Mouse (Mus musculus): ENCODE data around the gene Cabp7. TPM values are rescaled to one million over a fixed set of nuclear protein-coding genes. Genes with fewer than 3 reads are reported as not detected.

Cabp7 gene
- polyA plus RNA-seq (2014; fragmentation: Nextera tagmentation; extraction: Ambion mirVana) = 0.17 and 0.18 TPM in 2 replicates

GRCm38 (mm10) chr11:4746733-4747132, at the start of gene Cabp7:
Gene Cabp7 (minus strand): TSS chr11:4746778.
- ATAC-seq (ENCODE audit: insufficient read depth) (no peak), DNase-seq (no peak)
- Histone ChIP-seq H3K27ac (ENCODE audit: low read depth) (no peak within 1 kb of the TSS), H3K9ac (peak within 1 kb of the TSS; percentile 6; the same call in 1 of the 2 replicates), H3K4me2 (peak within 1 kb of the TSS; percentile 84), H3K4me3 (ENCODE audit: low read depth, low read length) (peak within 1 kb of the TSS; percentile 46), H3K4me1 (ENCODE audit: insufficient read depth) (no peaks in the 10 kb centered on the region), H3K9me3 (ENCODE audit: low read depth, low read length) (no peaks in the 10 kb centered on the region), H3K27me3 (ENCODE audit: insufficient read depth, low read length) (peaks cover 66% of the 10 kb centered on the region), H3K36me3 (ENCODE audit: insufficient read depth) (no peaks in the 10 kb centered on the region)
- TF ChIP-seq CTCF (IDR thresholded peaks at IDR 0.05; ENCODE audit: low read depth) = no peak
- WGBS = under 1% methylated on average over 35 of the region's 73 CpGs

GRCm38 (mm10) chr11:4793006-4793405, 46.4 kb upstream of the Cabp7 start:
- TF ChIP-seq CTCF (IDR thresholded peaks at IDR 0.05; ENCODE audit: low read depth) = no peak
- ATAC-seq (ENCODE audit: insufficient read depth) (no peak), DNase-seq (no peak)
- Histone ChIP-seq H3K27ac (ENCODE audit: low read depth) (no peak overlapping the region), H3K4me3 (ENCODE audit: low read depth, low read length) (no peak overlapping the region), H3K36me3 (ENCODE audit: insufficient read depth) (peaks cover 47% of the 10 kb centered on the region), H3K9ac (no peak overlapping the region), H3K4me2 (no peak overlapping the region), H3K27me3 (ENCODE audit: insufficient read depth, low read length) (no peaks in the 10 kb centered on the region), H3K9me3 (ENCODE audit: low read depth, low read length) (no peaks in the 10 kb centered on the region), H3K4me1 (ENCODE audit: insufficient read depth) (no peaks in the 10 kb centered on the region)
- 48% methylated on average over 3 of the region's 3 CpGs for WGBS

DNA sequence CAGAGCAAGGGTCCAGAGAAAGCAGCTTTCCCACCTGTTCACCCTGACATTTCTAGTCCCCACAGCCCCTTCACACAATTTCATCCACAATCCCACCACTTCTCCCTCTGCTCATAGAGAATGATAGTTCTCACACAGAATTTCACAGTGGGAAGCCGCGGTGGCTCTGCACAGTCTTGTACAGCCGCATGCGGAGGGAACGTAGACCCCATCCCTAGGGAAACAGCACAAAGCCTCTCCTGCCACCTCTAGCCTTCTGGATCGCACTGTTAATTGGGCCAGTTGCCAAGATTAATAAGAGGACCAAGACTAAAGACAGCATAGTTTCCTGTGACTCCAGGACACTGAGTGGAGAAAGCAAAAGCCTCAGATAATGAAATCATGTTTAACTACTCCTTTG, 45.0 kb upstream of the Cabp7 start:
- no peak for TF ChIP-seq CTCF (IDR thresholded peaks at IDR 0.05; ENCODE audit: low read depth)
- no peak for ATAC-seq (ENCODE audit: insufficient read depth)
- no peak overlapping the region for H3K4me2 ChIP-seq
- H3K27ac ChIP-seq (ENCODE audit: low read depth) = no peak overlapping the region
- no peak for DNase-seq
- H3K9ac ChIP-seq = no peak overlapping the region
- H3K27me3 ChIP-seq (ENCODE audit: insufficient read depth, low read length) = no peaks in the 10 kb centered on the region
- H3K9me3 ChIP-seq (ENCODE audit: low read depth, low read length) = no peaks in the 10 kb centered on the region
- H3K36me3 ChIP-seq (ENCODE audit: insufficient read depth) = peaks cover 45% of the 10 kb centered on the region
- 82% methylated on average over 6 of the region's 6 CpGs for WGBS
- no peaks in the 10 kb centered on the region for H3K4me1 ChIP-seq (ENCODE audit: insufficient read depth)
- no peak overlapping the region for H3K4me3 ChIP-seq (ENCODE audit: low read depth, low read length)

DNA sequence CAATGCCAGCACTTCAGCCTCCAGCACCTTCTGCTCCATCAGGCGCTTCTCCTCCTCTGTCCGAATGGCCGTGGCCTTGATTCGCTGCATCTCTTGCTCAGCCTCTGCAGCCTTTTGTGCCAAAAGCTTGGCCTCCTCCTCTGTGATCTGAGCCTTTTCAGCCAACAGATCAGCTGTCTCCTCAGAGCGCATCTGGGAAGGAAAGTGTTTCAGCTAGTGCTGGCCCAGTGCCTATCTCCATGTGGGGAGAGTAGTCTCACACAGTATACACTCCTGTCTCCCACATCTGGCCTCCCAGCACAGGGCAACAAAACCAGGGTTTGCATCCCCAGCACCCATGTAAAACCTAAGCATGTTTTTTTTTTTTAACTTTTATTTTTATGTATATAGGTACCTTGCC, 43.1 kb upstream of the Cabp7 start:
- TF ChIP-seq CTCF (IDR thresholded peaks at IDR 0.05; ENCODE audit: low read depth) = no peak
- no peak overlapping the region for H3K9ac ChIP-seq
- H3K9me3 ChIP-seq (ENCODE audit: low read depth, low read length) = no peaks in the 10 kb centered on the region
- no peak overlapping the region for H3K27ac ChIP-seq (ENCODE audit: low read depth)
- no peak overlapping the region for H3K4me2 ChIP-seq
- DNase-seq = no peak
- no peaks in the 10 kb centered on the region for H3K4me1 ChIP-seq (ENCODE audit: insufficient read depth)
- no peak for ATAC-seq (ENCODE audit: insufficient read depth)
- no peaks in the 10 kb centered on the region for H3K27me3 ChIP-seq (ENCODE audit: insufficient read depth, low read length)
- WGBS = 87% methylated on average over 5 of the region's 5 CpGs
- peaks cover 51% of the 10 kb centered on the region for H3K36me3 ChIP-seq (ENCODE audit: insufficient read depth)
- no peak overlapping the region for H3K4me3 ChIP-seq (ENCODE audit: low read depth, low read length)

- DNase-seq = peak; percentile 41
These were observed 38.1 kb upstream of the Cabp7 start for GRCm38 (mm10) chr11:4784629-4785142.

GRCm38 (mm10) chr11:4783116-4783515, 36.5 kb upstream of the Cabp7 start:
- Histone ChIP-seq H3K9ac (no peak overlapping the region), H3K36me3 (ENCODE audit: insufficient read depth) (peaks cover 49% of the 10 kb centered on the region), H3K4me3 (ENCODE audit: low read depth, low read length) (no peak overlapping the region), H3K4me2 (no peak overlapping the region), H3K9me3 (ENCODE audit: low read depth, low read length) (no peaks in the 10 kb centered on the region), H3K27ac (ENCODE audit: low read depth) (no peak overlapping the region), H3K27me3 (ENCODE audit: insufficient read depth, low read length) (no peaks in the 10 kb centered on the region), H3K4me1 (ENCODE audit: insufficient read depth) (no peaks in the 10 kb centered on the region)
- 75% methylated on average over 3 of the region's 3 CpGs for WGBS
- no peak for ATAC-seq (ENCODE audit: insufficient read depth)
- no peak for DNase-seq
- TF ChIP-seq CTCF (IDR thresholded peaks at IDR 0.05; ENCODE audit: low read depth) = no peak

More at GRCm38 (mm10) chr11:4784629-4785142, 38.1 kb upstream of the Cabp7 start:
- TF ChIP-seq CTCF (IDR thresholded peaks at IDR 0.05; ENCODE audit: low read depth) = no peak
- Histone ChIP-seq H3K27me3 (ENCODE audit: insufficient read depth, low read length) (no peaks in the 10 kb centered on the region), H3K9me3 (ENCODE audit: low read depth, low read length) (no peaks in the 10 kb centered on the region), H3K4me2 (no peak overlapping the region), H3K27ac (ENCODE audit: low read depth) (no peak overlapping the region), H3K4me3 (ENCODE audit: low read depth, low read length) (no peak overlapping the region), H3K4me1 (ENCODE audit: insufficient read depth) (no peaks in the 10 kb centered on the region), H3K36me3 (ENCODE audit: insufficient read depth) (peaks cover 55% of the 10 kb centered on the region), H3K9ac (no peak overlapping the region)
- no peak for ATAC-seq (ENCODE audit: insufficient read depth)
- WGBS = 78% methylated on average over 5 of the region's 5 CpGs

DNA sequence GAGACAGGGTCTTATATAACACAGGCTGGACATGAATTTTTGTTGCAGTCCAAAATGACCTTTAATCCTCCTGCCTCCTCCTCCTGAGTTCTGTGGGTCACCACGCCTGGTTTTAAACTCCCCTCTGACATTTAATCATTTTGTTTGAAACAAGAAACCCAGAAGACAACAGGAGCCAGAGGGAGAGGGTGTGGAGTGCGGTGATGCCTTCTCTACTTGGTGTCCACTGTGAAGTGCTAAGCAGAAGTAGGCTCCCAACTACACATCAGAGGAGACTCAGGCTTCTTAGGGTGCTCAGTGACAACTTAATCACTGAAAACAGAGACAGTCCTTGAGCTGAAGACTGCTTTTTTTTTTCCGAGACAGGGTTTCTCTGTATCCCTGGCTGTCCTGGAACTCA, 34.3 kb upstream of the Cabp7 start:
- Histone ChIP-seq H3K27ac (ENCODE audit: low read depth) (no peak overlapping the region), H3K4me2 (no peak overlapping the region), H3K4me1 (ENCODE audit: insufficient read depth) (no peaks in the 10 kb centered on the region), H3K9ac (no peak overlapping the region), H3K36me3 (ENCODE audit: insufficient read depth) (peaks cover 34% of the 10 kb centered on the region), H3K4me3 (ENCODE audit: low read depth, low read length) (no peak overlapping the region), H3K9me3 (ENCODE audit: low read depth, low read length) (no peaks in the 10 kb centered on the region), H3K27me3 (ENCODE audit: insufficient read depth, low read length) (no peaks in the 10 kb centered on the region)
- TF ChIP-seq CTCF (IDR thresholded peaks at IDR 0.05; ENCODE audit: low read depth) = no peak
- ATAC-seq (ENCODE audit: insufficient read depth) (no peak), DNase-seq (no peak)
- WGBS = 75% methylated on average over 3 of the region's 3 CpGs

All from lung, embryonic 14.5 days (tissue).